Mouse (Mus musculus) MEL (cell line): ENCODE results near the gene Il6ra. TPM values are rescaled to one million over a fixed set of nuclear protein-coding genes. Genes with fewer than 3 reads are reported as not detected.

Experiments used
- DNase-seq: peaks from one replicate; pipeline ENCODE4 v3.0.0; 2011; ENCODE audit warnings: low read depth, low spot score
- H3K27ac ChIP-seq: 2 replicates; pipeline ENCODE4 v1.5.1; 2012; ENCODE audit warnings: low read depth, mild to moderate bottlenecking, control low read depth, low read length, moderate library complexity; ENCODE audit not compliant: control insufficient read depth
- H3K27me3 ChIP-seq, 2 experiments: fragments of 150-350 bp in 1 of 2; sonication (generic) in 1 of 2; 2 replicates each; pipeline ENCODE4 v1.6.1; 2012; ENCODE audit warnings: low read length in 2 of 2, mild to moderate bottlenecking in 2 of 2, improper control_type of control experiment in 1 of 2, moderate library complexity in 1 of 2; ENCODE audit not compliant: insufficient read depth in 2 of 2, control insufficient read depth in 1 of 2
- H3K36me3 ChIP-seq, 2 experiments: 2 replicates each; pipeline ENCODE4 v1.6.1; 2012 to 2014; ENCODE audit warnings: low read length in 2 of 2, improper control_type of control experiment in 1 of 2, inconsistent platforms in 1 of 2, mild to moderate bottlenecking in 1 of 2; ENCODE audit not compliant: insufficient read depth in 2 of 2, control insufficient read depth in 1 of 2
- H3K4me1 ChIP-seq, 2 experiments: fragments of 150-350 bp in 1 of 2; sonication (generic) in 1 of 2; 2 replicates each; pipeline ENCODE4 v1.6.1; 2012; ENCODE audit warnings: low read length in 2 of 2, improper control_type of control experiment in 1 of 2, mild to moderate bottlenecking in 1 of 2; ENCODE audit not compliant: insufficient read depth in 2 of 2, control insufficient read depth in 1 of 2
- H3K4me3 ChIP-seq, 2 experiments: fragments of 150-350 bp in 1 of 2; sonication (generic) in 1 of 2; 2 replicates each; pipeline ENCODE4 v1.5.1; 2012; ENCODE audit warnings: low read depth in 2 of 2, low read length in 2 of 2, mild to moderate bottlenecking in 2 of 2, moderate library complexity in 2 of 2, control low read depth in 1 of 2, improper control_type of control experiment in 1 of 2; ENCODE audit not compliant: control insufficient read depth in 1 of 2, insufficient read depth in 1 of 2
- H3K79me2 ChIP-seq: 2 replicates; pipeline ENCODE4 v1.6.1; 2012; ENCODE audit warnings: mild to moderate bottlenecking, low read length, moderate library complexity; ENCODE audit not compliant: control insufficient read depth, poor library complexity, insufficient read depth
- H3K9ac ChIP-seq: 2 replicates; pipeline ENCODE4 v1.6.1; 2012; ENCODE audit warnings: low read depth, mild to moderate bottlenecking, control low read depth, low read length, moderate library complexity; ENCODE audit not compliant: control insufficient read depth, poor library complexity, severe bottlenecking
- H3K9me3 ChIP-seq: fragments of 150-350 bp; sonication (generic); replicated peaks from 2 replicates; pipeline ENCODE4 v1.6.1; 2012; ENCODE audit warnings: mild to moderate bottlenecking, low read length, improper control_type of control experiment, moderate library complexity; ENCODE audit not compliant: insufficient read depth
- BHLHE40 ChIP-seq: IDR thresholded peaks from 2 replicates; pipeline ENCODE4 v1.6.1; 2012; ENCODE audit warnings: low read depth, mild to moderate bottlenecking, inconsistent platforms, low read length, improper control_type of control experiment, borderline replicate concordance
- CHD1 ChIP-seq: IDR thresholded peaks from 2 replicates; pipeline ENCODE4 v1.6.1; 2012; ENCODE audit warnings: low read depth, mild to moderate bottlenecking, inconsistent platforms, low read length, improper control_type of control experiment
- CHD2 ChIP-seq: IDR thresholded peaks from 2 replicates; pipeline ENCODE4 v1.6.1; 2011; ENCODE audit warnings: low read length, improper control_type of control experiment
- CTCF ChIP-seq, 3 experiments: IDR thresholded peaks in 2 of 3; conservative IDR thresholded peaks in 1 of 3; 2 replicates each; pipeline ENCODE4 v1.5.1; 2011 to 2012; ENCODE audit warnings: low read length in 3 of 3, low read depth in 2 of 3, mild to moderate bottlenecking in 2 of 3, improper control_type of control experiment in 1 of 3, inconsistent platforms in 1 of 3, mixed read lengths in 1 of 3, moderate library complexity in 1 of 3; ENCODE audit not compliant: control insufficient read depth in 1 of 3, insufficient read depth in 1 of 3, poor library complexity in 1 of 3, severe bottlenecking in 1 of 3
- E2F4 ChIP-seq: IDR thresholded peaks from 2 replicates; pipeline ENCODE4 v1.6.1; 2011; ENCODE audit warnings: low read depth, low read length, improper control_type of control experiment, borderline replicate concordance
- EP300 ChIP-seq, 2 experiments: IDR thresholded peaks; 2 replicates each; pipeline ENCODE4 v1.6.1; 2011; ENCODE audit warnings: improper control_type of control experiment in 2 of 2, low read length in 2 of 2, low read depth in 1 of 2, mild to moderate bottlenecking in 1 of 2
- ETS1 ChIP-seq: IDR thresholded peaks from 2 replicates; pipeline ENCODE4 v1.6.1; 2012; ENCODE audit warnings: low read depth, mild to moderate bottlenecking, inconsistent platforms, low read length, improper control_type of control experiment, moderate library complexity
- GABPA ChIP-seq: IDR thresholded peaks from 2 replicates; pipeline ENCODE4 v1.6.1; 2012; ENCODE audit warnings: low read depth, mild to moderate bottlenecking, inconsistent platforms, low read length, improper control_type of control experiment, moderate library complexity
- GATA1 ChIP-seq: IDR thresholded peaks from 2 replicates; pipeline ENCODE4 v1.6.1; 2011; ENCODE audit warnings: low read depth, low read length, improper control_type of control experiment
- MEF2A ChIP-seq: IDR thresholded peaks from 2 replicates; pipeline ENCODE4 v1.6.1; 2014; ENCODE audit warnings: low read depth, mild to moderate bottlenecking, inconsistent platforms, low read length, improper control_type of control experiment; ENCODE audit not compliant: poor library complexity, insufficient replicate concordance, severe bottlenecking; ENCODE audit errors: extremely low read depth
- MYB ChIP-seq: IDR thresholded peaks from 2 replicates; pipeline ENCODE4 v1.6.1; 2011; ENCODE audit warnings: mild to moderate bottlenecking, low read depth, low read length, improper control_type of control experiment
- NELFE ChIP-seq: IDR thresholded peaks from 2 replicates; pipeline ENCODE4 v1.6.1; 2011; ENCODE audit warnings: low read depth, low read length, improper control_type of control experiment
- NRF1 ChIP-seq: IDR thresholded peaks from 2 replicates; pipeline ENCODE4 v1.6.1; 2014; ENCODE audit warnings: low read depth, mild to moderate bottlenecking, inconsistent platforms, low read length, improper control_type of control experiment, moderate library complexity; ENCODE audit not compliant: poor library complexity, insufficient read depth, severe bottlenecking
- POLR2AphosphoS2 ChIP-seq: IDR thresholded peaks from 2 replicates; pipeline ENCODE4 v1.6.1; 2011; ENCODE audit warnings: low read length, improper control_type of control experiment
- SIN3A ChIP-seq: IDR thresholded peaks from 2 replicates; pipeline ENCODE4 v1.6.1; 2012; ENCODE audit warnings: low read length, improper control_type of control experiment, inconsistent platforms
- SMC3 ChIP-seq: IDR thresholded peaks from 2 replicates; pipeline ENCODE4 v1.6.1; 2011; ENCODE audit warnings: low read depth, low read length, improper control_type of control experiment
- TBP ChIP-seq: IDR thresholded peaks from 2 replicates; pipeline ENCODE4 v1.8.0; 2011; ENCODE audit warnings: low read depth, low read length, improper control_type of control experiment
- TCF12 ChIP-seq: IDR thresholded peaks from 2 replicates; pipeline ENCODE4 v1.6.1; 2014; ENCODE audit warnings: low read depth, mild to moderate bottlenecking, inconsistent platforms, low read length, improper control_type of control experiment, moderate library complexity
- UBTF ChIP-seq: IDR thresholded peaks from 2 replicates; pipeline ENCODE4 v1.6.1; 2012; ENCODE audit warnings: low read depth, mild to moderate bottlenecking, inconsistent platforms, low read length, improper control_type of control experiment, moderate library complexity, borderline replicate concordance; ENCODE audit not compliant: insufficient read depth
- USF1 ChIP-seq: IDR thresholded peaks from 2 replicates; pipeline ENCODE4 v1.6.1; 2014; ENCODE audit warnings: low read depth, mild to moderate bottlenecking, inconsistent platforms, low read length, improper control_type of control experiment, moderate library complexity
- ZC3H11A ChIP-seq: IDR thresholded peaks from 2 replicates; pipeline ENCODE4 v1.6.1; 2012; ENCODE audit warnings: low read depth, mild to moderate bottlenecking, inconsistent platforms, low read length, improper control_type of control experiment
- ZKSCAN1 ChIP-seq: IDR thresholded peaks from 2 replicates; pipeline ENCODE4 v1.6.1; 2012; ENCODE audit warnings: low read depth, mild to moderate bottlenecking, inconsistent platforms, low read length, improper control_type of control experiment, moderate library complexity
- ZNF384 ChIP-seq: IDR thresholded peaks from 2 replicates; pipeline ENCODE4 v1.6.1; 2012; ENCODE audit warnings: low read depth, mild to moderate bottlenecking, inconsistent platforms, low read length, improper control_type of control experiment
- polyA plus RNA-seq, 2 experiments: library from polyadenylated mRNA; stranded (reverse) in 1 of 2; unstranded in 1 of 2; fragments of >175 nt in 1 of 2; fragments of >200 nt in 1 of 2; gene quantifications; 2 replicates each; pipeline versions ENCODE4 v1.2.1 to v1.2.4; 2012; ENCODE audit warnings: low replicate concordance in 2 of 2, low read depth in 1 of 2; ENCODE audit not compliant: insufficient read length in 2 of 2, insufficient read depth in 1 of 2, missing spikeins in 1 of 2
- total RNA-seq: library from RNA; depleted of rRNA; stranded (reverse); fragments of 300-350 nt; gene quantifications from 2 replicates; pipeline ENCODE4 v1.2.3, GENCODE M21; 2012

Gene Il6ra
- total and polyA plus RNA-seq, 3 experiments = 0.15 to 3.4 TPM; not detected in 1

- Histone ChIP-seq H3K27ac (no peak overlapping the region), H3K4me3 (no peak overlapping the region), H3K27me3 (no peaks in the 10 kb centered on the region), H3K36me3 (peaks cover 0 to 11% of the 10 kb centered on the region in 2 experiments; a peak in 2 of 4 replicates), H3K4me1 (peaks cover 4 to 23% of the 10 kb centered on the region in 2 experiments), H3K9ac (no peak overlapping the region), H3K9me3 (no peaks in the 10 kb centered on the region), H3K79me2 (no peaks in the 10 kb centered on the region)
- TF ChIP-seq TBP = no peak
- TF ChIP-seq SMC3 = no peak
- no peak for TF ChIP-seq USF1
- no peak for TF ChIP-seq SIN3A
- TF ChIP-seq BHLHE40 = no peak
- TF ChIP-seq ZKSCAN1 = no peak
- TF ChIP-seq MEF2A = no peak
- TF ChIP-seq CHD1 = no peak
- TF ChIP-seq GABPA = no peak
- no peak for DNase-seq
These were observed 16.4 kb downstream of the Il6ra start for GRCm38 (mm10) chr3:89896571-89896970.

- peaks cover 8 to 25% of the 10 kb centered on the region in 2 experiments for H3K4me1 ChIP-seq
- no peak overlapping the region for H3K9ac ChIP-seq
- no peak for TF ChIP-seq CHD1
- no peak for TF ChIP-seq EP300 (IDR thresholded peaks at IDR 0.05; ENCODE audit: low read depth in 1 of 2, low read length in 2 of 2)
- no peak for TF ChIP-seq CTCF (IDR thresholded peaks at IDR 0.05 in 2 of 3, conservative IDR thresholded peaks at IDR 0.05 in 1 of 3; ENCODE audit: control insufficient read depth in 1 of 3, insufficient read depth in 1 of 3, low read depth in 2 of 3, low read length in 3 of 3, poor library complexity in 1 of 3, severe bottlenecking in 1 of 3)
- no peak for TF ChIP-seq TCF12
- TF ChIP-seq NELFE = no peak
- TF ChIP-seq GABPA = no peak
- no peak for TF ChIP-seq POLR2AphosphoS2
- no peak for TF ChIP-seq UBTF
- no peak for TF ChIP-seq SMC3
- no peak for TF ChIP-seq ETS1
- TF ChIP-seq ZNF384 = no peak
- TF ChIP-seq MYB = no peak
- TF ChIP-seq NRF1 = no peak
- no peak for TF ChIP-seq MEF2A
- TF ChIP-seq CHD2 = no peak
- TF ChIP-seq E2F4 = no peak
- no peak for TF ChIP-seq ZC3H11A
- TF ChIP-seq TBP = no peak
- no peak for TF ChIP-seq GATA1
- no peak overlapping the region for H3K27ac ChIP-seq
- no peak overlapping the region for H3K4me3 ChIP-seq
- H3K79me2 ChIP-seq = no peaks in the 10 kb centered on the region
- no peaks in the 10 kb centered on the region for H3K9me3 ChIP-seq
- peaks cover 0 to 20% of the 10 kb centered on the region in 2 experiments; a peak in 2 of 4 replicates for H3K36me3 ChIP-seq
- peak; percentile 54 for DNase-seq
- no peaks in the 10 kb centered on the region for H3K27me3 ChIP-seq
These were observed 20.4 kb downstream of the Il6ra start for GRCm38 (mm10) chr3:89892517-89893106.
